Mouse (Mus musculus) ES-Bruce4 (cell line): ENCODE measurements at regions not wholly inside any gene's neighbourhood (a gene's known extent, or its start where the extent isn't known, plus 50 kb on each side); places are given as distances from the start of the nearest gene placed in this dataset.

Experiments used
- H3K27ac ChIP-seq: 2 replicates; pipeline ENCODE4 v1.5.1; 2012; ENCODE audit warnings: low read length, inconsistent platforms; ENCODE audit not compliant: insufficient read depth
- H3K27me3 ChIP-seq: 2 replicates; pipeline ENCODE4 v1.6.1; 2012; ENCODE audit warnings: mild to moderate bottlenecking, low read length, inconsistent platforms; ENCODE audit not compliant: control insufficient read depth, poor library complexity, insufficient read depth, severe bottlenecking
- H3K36me3 ChIP-seq: 2 replicates; pipeline ENCODE4 v1.6.1; 2012; ENCODE audit warnings: inconsistent platforms, mild to moderate bottlenecking, low read length, moderate library complexity; ENCODE audit not compliant: control insufficient read depth, poor library complexity, insufficient read depth, severe bottlenecking
- H3K4me1 ChIP-seq: one replicate; pipeline ENCODE4 v1.8.1; 2011; ENCODE audit warnings: low read length; ENCODE audit not compliant: control insufficient read depth, insufficient read depth
- H3K4me3 ChIP-seq: 2 replicates; pipeline ENCODE4 v1.5.1; 2011; ENCODE audit warnings: low read depth, mild to moderate bottlenecking, low read length
- H3K9ac ChIP-seq: 2 replicates; pipeline ENCODE4 v1.6.1; 2012; ENCODE audit warnings: low read depth, mild to moderate bottlenecking, inconsistent platforms; ENCODE audit not compliant: poor library complexity, severe bottlenecking
- H3K9me3 ChIP-seq: replicated peaks from 2 replicates; pipeline ENCODE4 v1.6.1; 2012; ENCODE audit warnings: mild to moderate bottlenecking, low read length, inconsistent platforms; ENCODE audit not compliant: control insufficient read depth, poor library complexity, insufficient read depth, severe bottlenecking
- CTCF ChIP-seq: IDR thresholded peaks from one replicate; pipeline ENCODE4 v1.8.1; 2011; ENCODE audit warnings: low read depth, low read length
- EP300 ChIP-seq: IDR thresholded peaks from 2 replicates; pipeline ENCODE4 v1.6.1; 2011; ENCODE audit warnings: low read depth, low read length; ENCODE audit not compliant: insufficient read depth
- POLR2A ChIP-seq: IDR thresholded peaks from one replicate; pipeline ENCODE4 v1.8.1; 2011; ENCODE audit warnings: low read length; ENCODE audit not compliant: insufficient read depth

DNA sequence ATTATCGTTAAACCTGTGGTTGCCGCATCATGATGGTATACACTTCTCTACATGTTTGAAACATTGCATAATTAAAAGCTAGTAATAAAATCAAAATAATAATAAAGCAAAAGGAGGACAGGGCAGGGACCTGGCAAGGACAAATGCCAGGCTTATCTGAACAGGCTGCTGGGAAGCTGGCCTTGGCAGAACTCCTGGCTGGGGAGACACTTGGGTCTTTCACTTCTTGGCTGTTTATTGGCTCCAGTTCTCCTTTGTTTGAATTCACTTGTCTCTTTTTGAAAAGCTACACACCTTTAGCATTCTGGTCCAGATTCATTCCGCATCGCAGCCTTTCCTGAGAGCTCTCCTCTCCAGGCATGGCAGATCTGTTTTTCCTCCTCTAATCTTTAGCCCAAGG is 91.6 kb upstream of the Nckap5 start:
- TF ChIP-seq CTCF (no peak), EP300 (no peak), POLR2A (no peak)
- H3K4me1 ChIP-seq: no peaks in the 10 kb centered on the region
- no peaks in the 10 kb centered on the region for H3K9me3 ChIP-seq
- no peak overlapping the region for H3K27ac ChIP-seq
- no peak overlapping the region for H3K4me3 ChIP-seq
- H3K36me3 ChIP-seq: no peaks in the 10 kb centered on the region
- H3K27me3 ChIP-seq: no peaks in the 10 kb centered on the region
- H3K9ac ChIP-seq: no peak overlapping the region

DNA sequence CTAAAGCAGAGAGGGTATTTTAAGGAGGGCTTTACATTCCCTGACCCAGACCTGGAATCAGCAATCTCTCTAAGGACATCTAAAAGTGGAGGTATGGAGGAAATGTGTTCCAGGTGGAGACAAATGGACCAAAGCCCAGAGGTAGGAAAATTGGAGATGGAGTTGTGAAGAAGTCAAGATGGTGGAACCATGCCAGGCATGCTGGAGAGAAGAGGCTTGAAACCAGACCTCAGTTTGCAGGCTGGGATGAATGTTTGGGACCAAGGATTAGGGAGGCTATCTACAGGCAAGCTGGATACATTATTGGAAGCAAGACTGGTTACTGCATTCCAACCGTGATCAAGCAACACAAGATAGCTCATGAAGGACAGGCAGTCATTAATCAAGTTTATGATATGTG is 88.3 kb upstream of the Nckap5 start:
- H3K27me3 ChIP-seq: no peaks in the 10 kb centered on the region
- no peaks in the 10 kb centered on the region for H3K4me1 ChIP-seq
- H3K36me3 ChIP-seq: no peaks in the 10 kb centered on the region
- no peak overlapping the region for H3K27ac ChIP-seq
- no peak overlapping the region for H3K4me3 ChIP-seq
- H3K9me3 ChIP-seq: no peaks in the 10 kb centered on the region
- H3K9ac ChIP-seq: no peak overlapping the region
- TF ChIP-seq POLR2A (no peak), CTCF (no peak), EP300 (no peak)

GRCm38 (mm10) chr1:126917872-126918271 is 87.3 kb upstream of the Nckap5 start:
- H3K4me3 ChIP-seq: no peak overlapping the region
- no peaks in the 10 kb centered on the region for H3K4me1 ChIP-seq
- no peak overlapping the region for H3K27ac ChIP-seq
- no peak overlapping the region for H3K9ac ChIP-seq
- TF ChIP-seq POLR2A: no peak
- TF ChIP-seq EP300: no peak
- no peak for TF ChIP-seq CTCF
- no peaks in the 10 kb centered on the region for H3K27me3 ChIP-seq
- H3K36me3 ChIP-seq: no peaks in the 10 kb centered on the region
- no peaks in the 10 kb centered on the region for H3K9me3 ChIP-seq

GRCm38 (mm10) chr1:126916369-126916768 is 85.8 kb upstream of the Nckap5 start:
- no peaks in the 10 kb centered on the region for H3K9me3 ChIP-seq
- no peak overlapping the region for H3K27ac ChIP-seq
- H3K4me1 ChIP-seq: no peaks in the 10 kb centered on the region
- TF ChIP-seq EP300 (no peak), CTCF (no peak), POLR2A (no peak)
- no peak overlapping the region for H3K4me3 ChIP-seq
- H3K9ac ChIP-seq: no peak overlapping the region
- no peaks in the 10 kb centered on the region for H3K36me3 ChIP-seq
- no peaks in the 10 kb centered on the region for H3K27me3 ChIP-seq

DNA sequence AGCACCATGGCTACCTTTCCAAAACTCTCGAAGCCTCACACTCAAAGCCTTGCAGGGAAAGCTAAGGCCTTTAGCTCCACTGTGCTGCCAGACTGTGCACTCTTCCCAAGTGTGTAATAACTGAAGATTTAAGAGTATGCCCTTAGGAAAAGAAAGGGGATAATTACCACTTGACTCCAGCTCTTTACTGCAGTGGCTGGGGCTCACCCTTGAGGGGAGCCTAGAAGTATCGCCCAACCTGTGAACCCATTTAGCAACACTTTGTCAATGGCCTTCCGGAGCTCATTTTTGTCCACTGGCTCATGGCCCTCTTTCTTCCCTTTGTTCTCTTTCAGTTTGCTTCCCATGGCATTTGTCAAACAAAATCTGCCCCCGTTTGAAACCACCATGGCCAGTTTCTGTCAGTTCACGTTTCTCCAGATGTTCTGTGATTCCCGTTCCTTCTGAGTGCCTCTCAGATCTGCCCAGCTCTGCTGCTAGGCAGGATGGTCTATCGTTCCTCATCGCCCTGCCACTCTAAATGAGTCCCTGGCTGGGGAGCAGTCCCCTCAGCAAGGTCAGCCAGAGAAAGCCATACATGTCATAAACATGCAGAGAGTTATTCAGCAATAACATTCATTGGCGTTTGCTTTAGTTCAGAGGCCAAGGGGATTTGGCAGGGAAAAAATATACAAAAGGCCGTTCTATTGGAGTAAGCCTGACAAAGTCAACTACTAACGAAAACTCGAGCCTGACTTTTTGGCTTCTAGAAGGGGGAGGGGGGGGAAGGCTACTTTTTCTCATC is 80.9 kb upstream of the Nckap5 start:
- H3K4me1 ChIP-seq: no peaks in the 10 kb centered on the region
- TF ChIP-seq EP300: no peak
- TF ChIP-seq POLR2A: no peak
- no peak for TF ChIP-seq CTCF
- H3K27ac ChIP-seq: no peak overlapping the region
- H3K9ac ChIP-seq: no peak overlapping the region
- no peak overlapping the region for H3K4me3 ChIP-seq
- H3K9me3 ChIP-seq: no peaks in the 10 kb centered on the region
- no peaks in the 10 kb centered on the region for H3K27me3 ChIP-seq
- no peaks in the 10 kb centered on the region for H3K36me3 ChIP-seq

GRCm38 (mm10) chr1:126907417-126907816 is 76.8 kb upstream of the Nckap5 start:
- TF ChIP-seq CTCF (no peak), EP300 (no peak), POLR2A (no peak)
- Histone ChIP-seq H3K4me1 (no peaks in the 10 kb centered on the region), H3K27ac (no peak overlapping the region), H3K4me3 (no peak overlapping the region), H3K36me3 (no peaks in the 10 kb centered on the region), H3K9me3 (no peaks in the 10 kb centered on the region), H3K27me3 (no peaks in the 10 kb centered on the region), H3K9ac (no peak overlapping the region)
